Mouse (Mus musculus): ENCODE data around the gene Tspan33. TPM values are rescaled to one million over a fixed set of nuclear protein-coding genes. Genes with fewer than 3 reads are reported as not detected.

The Tspan33 gene
- polyA plus RNA-seq, 1 experiment from 2014 or later = 3.8 TPM

DNA sequence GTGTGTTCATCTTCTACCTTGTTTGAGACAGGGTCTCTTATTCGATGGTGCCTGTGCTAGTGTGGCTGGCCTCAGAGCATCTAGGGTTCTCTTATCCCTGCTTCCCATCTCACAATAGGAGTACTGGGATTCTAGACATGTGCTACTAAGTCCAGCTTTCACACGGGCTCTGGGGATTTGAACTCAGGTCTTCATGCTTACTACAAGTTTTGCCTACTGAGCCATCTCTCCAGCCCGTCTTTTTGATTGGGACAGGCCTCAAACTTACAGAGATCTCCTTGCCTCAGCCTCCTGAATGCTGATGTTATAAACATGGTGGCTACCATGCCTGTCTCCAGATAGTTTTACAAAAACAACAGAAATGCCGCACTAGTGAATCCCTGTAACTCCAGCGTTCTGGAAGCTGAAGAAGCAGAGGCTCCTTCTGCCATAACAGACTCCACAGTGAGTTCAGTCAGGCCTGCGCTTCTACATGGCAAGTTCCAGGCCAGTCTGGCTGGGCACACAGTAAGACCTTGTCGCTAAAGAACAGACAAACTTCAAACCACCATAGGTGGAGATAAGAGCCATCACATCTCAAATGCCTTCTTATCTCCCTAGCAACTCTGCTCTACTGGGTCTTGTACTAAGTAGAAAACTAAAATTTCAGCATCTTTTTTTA lies 5.2 kb downstream of the Tspan33 start:
- no peaks in the 10 kb centered on the region for H3K36me3 ChIP-seq
- peaks cover 11% of the 10 kb centered on the region for H3K4me1 ChIP-seq (replicated peaks)
- H3K27ac ChIP-seq = no peak overlapping the region
- H3K9ac ChIP-seq = no peak overlapping the region
- WGBS = 86% methylated on average over 7 of the region's 7 CpGs
- H3K9me3 ChIP-seq (replicated peaks) = no peaks in the 10 kb centered on the region
- ATAC-seq (replicated peaks; ENCODE audit: insufficient number of reproducible peaks, insufficient read depth, low FRiP score, low read depth) = no peak
- H3K4me2 ChIP-seq = no peak overlapping the region
- H3K27me3 ChIP-seq = peaks cover 3% of the 10 kb centered on the region; the same call in 1 of the 2 replicates
- H3K4me3 ChIP-seq = no peak overlapping the region

DNA sequence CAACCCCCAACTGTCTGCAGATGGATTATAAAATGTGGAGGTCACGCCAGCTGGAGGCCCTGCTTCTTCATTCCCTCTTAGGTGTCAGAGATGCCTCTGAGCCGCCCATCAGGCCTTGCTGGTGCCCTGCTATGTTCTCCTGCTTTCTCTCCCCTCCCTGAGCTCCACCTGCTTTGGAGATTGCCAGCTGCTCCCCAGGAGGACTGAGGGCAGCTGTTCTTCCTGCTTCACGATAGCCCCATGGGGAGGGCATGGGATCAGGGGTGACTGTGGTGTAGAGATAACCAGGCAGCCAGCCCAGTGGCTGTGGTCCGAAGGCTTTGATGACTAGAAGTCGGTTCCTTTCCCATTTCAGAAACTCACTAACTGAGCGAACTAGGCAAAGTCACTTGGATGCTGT lies 7.0 kb downstream of the Tspan33 start:
- Histone ChIP-seq H3K36me3 (no peaks in the 10 kb centered on the region), H3K9ac (no peak overlapping the region), H3K9me3 (replicated peaks) (no peaks in the 10 kb centered on the region), H3K27me3 (no peaks in the 10 kb centered on the region), H3K4me2 (no peak overlapping the region), H3K27ac (no peak overlapping the region), H3K4me1 (replicated peaks) (no peaks in the 10 kb centered on the region), H3K4me3 (no peak overlapping the region)
- ATAC-seq (replicated peaks; ENCODE audit: insufficient number of reproducible peaks, insufficient read depth, low FRiP score, low read depth) = no peak
- 50% methylated on average over 6 of the region's 6 CpGs for WGBS

DNA sequence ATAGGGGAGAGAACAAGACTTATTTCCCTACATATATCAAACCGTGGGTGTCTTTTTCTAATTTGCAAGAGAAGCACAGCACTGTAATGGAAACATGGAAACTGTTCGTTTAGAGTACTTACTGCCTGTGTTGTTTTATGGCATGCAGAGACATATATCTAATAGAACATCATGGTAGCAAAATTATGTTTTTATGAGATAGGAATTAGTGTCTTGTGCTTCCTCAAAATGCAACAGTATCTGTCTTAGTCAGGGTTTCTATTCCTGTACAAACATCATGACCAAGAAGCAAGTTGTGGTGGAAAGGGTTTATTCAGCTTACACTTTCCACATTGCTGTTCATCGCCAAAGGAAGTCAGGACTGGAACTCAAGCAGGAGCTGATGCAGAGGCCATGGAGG lies 8.1 kb downstream of the Tspan33 start:
- H3K9ac ChIP-seq = no peak overlapping the region
- no peaks in the 10 kb centered on the region for H3K36me3 ChIP-seq
- no peaks in the 10 kb centered on the region for H3K27me3 ChIP-seq
- no peak overlapping the region for H3K4me3 ChIP-seq
- WGBS = 84% methylated on average over 3 of the region's 3 CpGs
- no peaks in the 10 kb centered on the region for H3K4me1 ChIP-seq (replicated peaks)
- H3K9me3 ChIP-seq (replicated peaks) = no peaks in the 10 kb centered on the region
- no peak overlapping the region for H3K4me2 ChIP-seq
- H3K27ac ChIP-seq = no peak overlapping the region
- no peak for ATAC-seq (replicated peaks; ENCODE audit: insufficient number of reproducible peaks, insufficient read depth, low FRiP score, low read depth)

DNA sequence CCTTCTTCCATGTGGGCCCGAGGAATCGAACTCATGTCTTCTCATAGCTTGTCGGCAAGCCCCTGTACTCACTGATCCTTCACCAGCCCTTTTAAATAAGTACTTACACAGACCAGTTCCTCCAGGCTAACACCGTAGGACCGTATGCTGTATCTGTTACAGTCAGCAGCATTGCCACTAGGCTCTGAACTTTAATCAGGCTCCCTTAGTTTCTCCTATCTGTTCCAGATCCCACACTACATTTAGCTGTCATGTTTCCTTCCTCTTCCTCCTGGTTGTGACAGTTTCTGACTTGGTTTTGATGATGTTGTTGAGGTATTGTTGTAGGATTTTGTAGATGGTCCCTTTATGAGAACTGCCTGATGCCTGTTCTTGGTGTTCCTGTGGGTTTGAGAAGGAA lies 10.1 kb downstream of the Tspan33 start:
- no peak for ATAC-seq (replicated peaks; ENCODE audit: insufficient number of reproducible peaks, insufficient read depth, low FRiP score, low read depth)
- H3K4me1 ChIP-seq (replicated peaks) = peaks cover 4% of the 10 kb centered on the region; the same call in 1 of the 2 replicates
- H3K4me3 ChIP-seq = no peak overlapping the region
- WGBS = 75% methylated on average over 5 of the region's 5 CpGs
- H3K27me3 ChIP-seq = no peaks in the 10 kb centered on the region
- no peak overlapping the region for H3K27ac ChIP-seq
- H3K9ac ChIP-seq = no peak overlapping the region
- H3K4me2 ChIP-seq = no peak overlapping the region
- H3K36me3 ChIP-seq = no peaks in the 10 kb centered on the region
- H3K9me3 ChIP-seq (replicated peaks) = no peaks in the 10 kb centered on the region

DNA sequence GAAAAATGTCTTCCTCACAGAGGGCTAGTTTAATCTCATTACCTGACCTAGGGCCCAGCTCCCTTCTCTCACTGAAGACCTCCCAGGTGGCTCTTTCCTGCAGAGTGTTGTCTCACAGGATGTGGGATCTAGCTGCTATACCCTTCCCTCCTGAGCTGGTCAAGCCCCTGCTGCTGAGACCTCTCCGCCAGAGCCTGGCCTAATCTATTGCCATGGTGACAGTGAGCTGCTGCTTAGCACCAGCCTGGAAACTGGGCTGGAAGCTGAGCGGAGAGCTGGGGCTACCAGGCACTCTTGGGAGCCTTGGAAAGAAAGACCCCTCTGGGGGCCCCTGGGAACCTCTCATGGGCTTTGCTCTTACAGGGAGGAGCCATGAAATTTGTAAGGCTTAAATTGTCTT lies 13.9 kb downstream of the Tspan33 start:
- H3K4me1 ChIP-seq (replicated peaks) = peaks cover 4% of the 10 kb centered on the region; the same call in 1 of the 2 replicates
- ATAC-seq (replicated peaks; ENCODE audit: insufficient number of reproducible peaks, insufficient read depth, low FRiP score, low read depth) = no peak
- WGBS = 30% methylated on average over 2 of the region's 2 CpGs
- no peaks in the 10 kb centered on the region for H3K9me3 ChIP-seq (replicated peaks)
- H3K36me3 ChIP-seq = no peaks in the 10 kb centered on the region
- H3K9ac ChIP-seq = no peak overlapping the region
- H3K27me3 ChIP-seq = 0 out of 2 replicates have a peak, but pooled peaks cover 6% of the 10 kb centered on the region
- no peak overlapping the region for H3K4me2 ChIP-seq
- H3K27ac ChIP-seq = no peak overlapping the region
- no peak overlapping the region for H3K4me3 ChIP-seq

DNA sequence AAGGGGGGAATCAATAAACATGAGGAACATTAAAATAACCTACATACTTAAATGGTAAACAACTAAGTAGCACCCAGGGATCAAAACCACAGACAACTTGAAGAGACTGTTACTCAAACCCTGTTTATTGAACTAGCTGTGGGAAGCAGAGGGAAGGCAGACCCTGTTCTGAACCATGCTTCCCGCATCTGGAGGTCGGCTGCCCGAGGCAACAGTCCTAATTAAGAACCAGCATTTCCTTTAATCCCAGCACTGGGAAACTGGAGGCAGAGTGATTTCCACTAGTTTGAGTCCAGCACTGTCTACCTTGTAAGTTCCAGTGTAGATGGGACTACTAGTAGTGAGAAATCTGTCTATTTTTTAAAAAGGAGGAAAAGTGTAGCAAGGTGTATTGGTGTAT lies 17.3 kb downstream of the Tspan33 start:
- Histone ChIP-seq H3K27me3 (0 out of 2 replicates have a peak, but pooled peaks cover 6% of the 10 kb centered on the region), H3K4me1 (replicated peaks) (peaks cover 4% of the 10 kb centered on the region; the same call in 1 of the 2 replicates), H3K4me2 (no peak overlapping the region), H3K9ac (no peak overlapping the region), H3K36me3 (no peaks in the 10 kb centered on the region), H3K4me3 (no peak overlapping the region), H3K9me3 (replicated peaks) (no peaks in the 10 kb centered on the region), H3K27ac (no peak overlapping the region)
- no peak for ATAC-seq (replicated peaks; ENCODE audit: insufficient number of reproducible peaks, insufficient read depth, low FRiP score, low read depth)
- WGBS = 85% methylated on average over 3 of the region's 3 CpGs

DNA sequence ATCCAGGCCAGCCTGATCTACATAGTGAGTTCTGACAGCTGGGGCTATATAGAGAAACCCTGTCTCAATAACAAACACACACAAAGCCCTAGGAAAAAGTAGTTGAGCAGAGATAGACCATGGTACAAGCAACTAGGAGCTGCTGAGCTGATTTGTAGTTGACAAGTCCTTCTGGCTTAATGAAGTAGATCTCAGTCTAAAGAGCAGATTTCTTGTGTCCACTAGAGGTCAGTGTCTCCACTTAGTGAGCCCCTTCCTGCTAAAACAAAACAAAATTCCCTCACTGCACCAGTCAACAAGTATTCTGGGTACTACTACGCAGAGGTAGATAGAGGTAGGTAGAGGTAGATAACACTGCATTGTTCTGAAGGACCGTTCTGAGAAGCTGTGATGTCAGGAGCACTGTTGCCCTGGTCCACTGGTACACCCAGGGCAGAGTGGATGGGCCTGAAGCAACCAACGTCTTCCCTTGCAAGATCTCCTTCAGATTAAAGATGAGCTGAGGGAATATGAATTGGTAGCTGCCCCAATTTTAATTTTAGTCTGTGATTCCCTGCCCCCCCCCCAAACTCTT lies 18.1 kb downstream of the Tspan33 start:
- H3K9me3 ChIP-seq (replicated peaks) = no peaks in the 10 kb centered on the region
- no peak overlapping the region for H3K9ac ChIP-seq
- H3K4me3 ChIP-seq = no peak overlapping the region
- no peak overlapping the region for H3K4me2 ChIP-seq
- peaks cover 4% of the 10 kb centered on the region; the same call in 1 of the 2 replicates for H3K4me1 ChIP-seq (replicated peaks)
- 38% methylated on average over 3 of the region's 3 CpGs for WGBS
- H3K27ac ChIP-seq = no peak overlapping the region
- ATAC-seq (replicated peaks; ENCODE audit: insufficient number of reproducible peaks, insufficient read depth, low FRiP score, low read depth) = no peak
- H3K27me3 ChIP-seq = 0 out of 2 replicates have a peak, but pooled peaks cover 6% of the 10 kb centered on the region
- no peaks in the 10 kb centered on the region for H3K36me3 ChIP-seq

DNA sequence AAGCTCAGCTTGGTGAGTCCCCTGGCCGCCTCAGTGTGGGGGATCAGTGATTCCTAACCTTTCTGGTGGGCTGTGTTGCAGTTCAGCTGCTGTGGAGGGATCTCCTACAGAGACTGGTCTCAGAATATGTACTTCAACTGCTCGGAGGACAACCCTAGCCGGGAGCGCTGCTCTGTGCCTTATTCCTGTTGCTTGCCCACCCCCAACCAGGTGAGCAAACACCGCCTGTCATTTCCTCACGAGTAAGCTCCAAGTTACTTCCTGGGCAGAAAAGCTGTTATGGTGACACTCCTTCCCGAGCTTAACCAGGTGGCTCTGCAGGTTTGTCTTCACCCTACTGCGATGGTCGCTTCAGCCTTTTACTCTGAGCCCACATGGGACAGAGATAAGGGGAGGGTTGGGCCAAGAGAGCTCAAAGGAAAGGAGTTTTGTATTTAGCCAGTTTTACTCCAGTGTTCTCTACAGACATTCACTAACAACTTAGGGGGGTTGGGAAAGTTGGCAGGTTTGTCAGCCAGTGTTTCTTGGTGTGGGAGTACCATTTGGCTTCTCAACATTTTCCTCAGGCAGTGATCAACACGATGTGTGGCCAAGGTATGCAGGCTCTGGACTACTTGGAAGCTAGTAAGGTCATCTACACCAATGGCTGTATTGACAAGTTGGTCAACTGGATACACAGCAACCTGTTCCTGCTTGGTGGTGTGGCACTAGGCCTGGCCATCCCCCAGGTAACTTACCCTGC lies 22.8 kb downstream of the Tspan33 start:
- Histone ChIP-seq H3K9ac (no peak overlapping the region), H3K36me3 (no peaks in the 10 kb centered on the region), H3K27me3 (0 out of 2 replicates have a peak, but pooled peaks cover 3% of the 10 kb centered on the region), H3K4me2 (no peak overlapping the region), H3K4me1 (replicated peaks) (peaks cover 16% of the 10 kb centered on the region), H3K27ac (no peak overlapping the region), H3K4me3 (no peak overlapping the region), H3K9me3 (replicated peaks) (no peaks in the 10 kb centered on the region)
- no peak for ATAC-seq (replicated peaks; ENCODE audit: insufficient number of reproducible peaks, insufficient read depth, low FRiP score, low read depth)
- WGBS = 60% methylated on average over 10 of the region's 10 CpGs

DNA sequence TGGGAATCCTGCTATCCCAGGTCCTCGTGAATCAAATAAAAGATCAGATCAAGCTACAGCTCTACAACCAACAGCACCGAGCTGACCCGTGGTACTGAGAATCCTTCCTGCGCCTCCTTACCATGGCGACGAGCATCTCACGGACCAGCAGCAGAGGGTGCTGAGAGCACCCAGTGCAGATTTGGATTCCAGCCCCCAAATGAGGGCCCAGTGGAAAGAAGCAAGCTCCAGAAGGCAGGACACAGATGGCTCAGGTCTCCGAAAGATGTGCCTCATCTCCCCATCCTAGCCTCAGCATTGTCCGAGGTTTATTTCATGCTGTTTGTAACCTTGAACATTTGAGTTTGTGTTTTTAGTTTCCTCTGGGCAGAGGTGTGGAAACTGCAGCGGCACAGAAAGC lies 23.5 kb downstream of the Tspan33 start:
- Histone ChIP-seq H3K4me3 (no peak overlapping the region), H3K9me3 (replicated peaks) (no peaks in the 10 kb centered on the region), H3K27me3 (0 out of 2 replicates have a peak, but pooled peaks cover 3% of the 10 kb centered on the region), H3K4me1 (replicated peaks) (peaks cover 16% of the 10 kb centered on the region), H3K27ac (no peak overlapping the region), H3K36me3 (no peaks in the 10 kb centered on the region), H3K9ac (no peak overlapping the region), H3K4me2 (peak overlapping the region; percentile 83)
- ATAC-seq (replicated peaks; ENCODE audit: insufficient number of reproducible peaks, insufficient read depth, low FRiP score, low read depth) = no peak
- WGBS = 54% methylated on average over 10 of the region's 10 CpGs

DNA sequence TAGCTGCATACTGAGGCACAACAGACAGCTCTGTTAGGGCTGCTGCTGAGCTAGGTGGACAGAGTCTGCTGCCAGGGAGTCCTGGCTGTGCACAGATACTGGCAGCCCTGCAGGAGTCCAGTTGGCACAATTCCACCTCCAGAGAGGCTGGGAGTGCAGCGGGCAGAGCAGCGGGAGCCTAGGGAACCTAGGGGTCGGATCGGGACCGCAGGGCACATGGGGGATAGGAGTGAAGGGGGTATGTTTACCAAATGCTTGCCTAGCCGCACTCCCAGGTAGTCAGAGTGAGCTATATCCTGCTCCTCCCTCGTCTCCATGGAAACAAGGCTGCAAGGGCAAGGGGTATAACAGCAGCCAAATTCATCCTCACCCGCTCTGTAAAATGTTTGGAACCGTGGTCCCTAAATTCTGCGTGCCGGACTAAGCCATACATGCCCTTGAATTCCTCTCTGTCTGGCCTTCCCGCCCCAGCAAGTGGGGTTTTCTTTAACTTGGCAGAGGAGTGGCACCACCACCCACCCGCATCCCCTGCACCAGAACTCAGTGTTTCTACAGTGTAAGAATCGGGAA lies 24.0 kb downstream of the Tspan33 start:
- Histone ChIP-seq H3K4me3 (peak overlapping the region; percentile 24), H3K27me3 (0 out of 2 replicates have a peak, but pooled peaks cover 3% of the 10 kb centered on the region), H3K4me1 (replicated peaks) (peaks cover 16% of the 10 kb centered on the region), H3K9me3 (replicated peaks) (no peaks in the 10 kb centered on the region), H3K36me3 (no peaks in the 10 kb centered on the region), H3K27ac (no peak overlapping the region), H3K9ac (peak overlapping the region; percentile 34; the same call in 1 of the 2 replicates), H3K4me2 (peak overlapping the region; percentile 83)
- ATAC-seq (replicated peaks; ENCODE audit: insufficient number of reproducible peaks, insufficient read depth, low FRiP score, low read depth) = 0 out of 2 replicates have a peak, but pooled peaks have one; percentile 39
- WGBS = 27% methylated on average over 14 of the region's 14 CpGs

DNA sequence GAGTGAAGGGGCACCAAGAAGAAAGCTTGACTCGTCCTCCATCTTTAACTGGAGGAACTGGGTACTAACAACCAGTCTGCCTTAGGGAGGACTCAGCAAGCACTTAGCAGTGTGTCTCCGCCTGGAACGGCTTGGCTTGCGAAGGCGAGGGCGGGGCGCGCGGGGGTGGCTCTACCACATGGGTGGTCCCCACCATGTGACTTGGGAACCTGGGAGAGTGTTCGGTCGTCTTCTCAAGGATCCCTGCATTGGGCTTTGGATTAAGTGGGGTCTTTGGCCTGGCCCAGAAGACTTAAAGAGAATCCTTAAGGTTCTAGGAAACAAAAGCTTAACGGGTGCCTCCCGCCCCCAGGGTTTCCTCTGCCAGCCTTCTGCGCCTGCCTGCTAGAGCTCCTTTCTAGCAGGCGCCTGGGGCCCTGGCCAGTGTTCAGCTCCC lies 24.9 kb downstream of the Tspan33 start:
- Histone ChIP-seq H3K4me2 (peak overlapping the region; percentile 83), H3K27me3 (0 out of 2 replicates have a peak, but pooled peaks cover 3% of the 10 kb centered on the region), H3K4me1 (replicated peaks) (peaks cover 16% of the 10 kb centered on the region), H3K9ac (peak overlapping the region; percentile 44), H3K36me3 (no peaks in the 10 kb centered on the region), H3K27ac (0 out of 2 replicates have a peak overlapping the region, but pooled peaks have one; percentile 5), H3K4me3 (peak overlapping the region; percentile 52), H3K9me3 (replicated peaks) (no peaks in the 10 kb centered on the region)
- 0 out of 2 replicates have a peak, but pooled peaks have one; percentile 39 for ATAC-seq (replicated peaks; ENCODE audit: insufficient number of reproducible peaks, insufficient read depth, low FRiP score, low read depth)
- WGBS = 6% methylated on average over 15 of the region's 15 CpGs

Data from heart, embryonic 15.5 days (tissue).